Mouse (Mus musculus): Measurements from ENCODE around the gene Pdcd4.
"Not testable (repeated sequence)": the region's sequence is repeated elsewhere in the genome, so short reads cannot be mapped to it uniquely, and the experiment has no call there.

The Pdcd4 gene

GRCm38 (mm10) chr19:53945171-53946042 is 53.4 kb downstream of the Pdcd4 start:
- peak; percentile 52 for DNase-seq (ENCODE audit: low spot score)

- no peak for DNase-seq (ENCODE audit: low spot score)
These were observed 65.5 kb downstream of the Pdcd4 start for GRCm38 (mm10) chr19:53957513-53957912.

GRCm38 (mm10) chr19:53962511-53962910 is 70.5 kb downstream of the Pdcd4 start:
- DNase-seq (ENCODE audit: low spot score): no peak

- not testable (repeated sequence) for DNase-seq (ENCODE audit: low spot score)
These were observed 72.3 kb downstream of the Pdcd4 start for GRCm38 (mm10) chr19:53964347-53964746.

- no peak for DNase-seq (ENCODE audit: low spot score)
These were observed 73.0 kb downstream of the Pdcd4 start for GRCm38 (mm10) chr19:53964910-53965633.

GRCm38 (mm10) chr19:53969226-53969625 is 77.2 kb downstream of the Pdcd4 start:
- DNase-seq (ENCODE audit: low spot score): no peak

GRCm38 (mm10) chr19:53971938-53972337 is 79.9 kb downstream of the Pdcd4 start:
- no peak for DNase-seq (ENCODE audit: low spot score)

- DNase-seq (ENCODE audit: low spot score): no peak
These were observed 81.6 kb downstream of the Pdcd4 start for GRCm38 (mm10) chr19:53973656-53974055.
